Mouse (Mus musculus): ENCODE data around the gene Evl.

DNA sequence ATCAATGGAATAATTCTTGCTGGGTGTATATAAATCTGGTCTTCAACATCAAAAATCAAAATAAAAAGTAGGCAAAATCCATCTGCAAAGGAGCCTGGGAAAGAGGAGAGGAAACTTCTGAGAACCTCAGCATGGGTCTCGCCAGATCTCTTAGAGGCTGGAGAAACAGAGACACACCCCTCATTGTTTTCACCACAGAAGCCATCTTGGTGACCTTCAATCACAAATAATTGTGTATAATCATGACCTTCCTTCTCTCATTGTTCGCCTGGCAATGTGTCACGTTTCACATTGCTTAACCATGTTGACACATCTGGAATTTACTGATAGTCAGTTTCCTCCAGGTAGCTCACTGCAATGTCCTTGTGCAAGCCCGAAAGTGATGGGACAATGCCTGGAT is 158.0 kb downstream of the Evl start:
- TF ChIP-seq NANOG (IDR thresholded peaks at IDR 0.05; ENCODE audit: borderline replicate concordance, low read length) (no peak), CTCF (conservative IDR thresholded peaks at IDR 0.05; ENCODE audit: low read length) (no peak)
